Mouse (Mus musculus) Patski (cell line): ENCODE data around the gene Gm609. TPM values are rescaled to one million over a fixed set of nuclear protein-coding genes. Genes with fewer than 3 reads are reported as not detected.

Experiments
- ATAC-seq: fragments of 100-300 bp; one replicate; pipeline ENCODE4 v1.8.0; 2021
- CTCF ChIA-PET: fragments of 350-600 bp; sonication (Branson Sonifier 250); formaldehyde crosslinking; loops from one replicate; lab custom pipeline; 2022; ENCODE audit warnings: inconsistent platforms; lab: Charles Lee
- POLR2A ChIA-PET: fragments of 350-600 bp; sonication (Branson Sonifier 250); formaldehyde crosslinking; loops from one replicate; lab custom pipeline; 2022; ENCODE audit warnings: antibody characterized with exemption, inconsistent platforms; lab: Charles Lee
- DNase-seq: peaks from one replicate; pipeline ENCODE4 v3.0.0-alpha.2; 2011; ENCODE audit warnings: low read depth, low spot score
- H3K27me3 ChIP-seq: fragments of 371-371 bp; one replicate; pipeline ENCODE4 v1.5.1; 2021
- CTCF ChIP-seq: fragments of 100-300 bp; IDR thresholded peaks from one replicate; pipeline ENCODE4 v1.5.1; 2021
- in situ Hi-C: fragments of 300-500 bp; cut with MboI; formaldehyde crosslinking; loops from 3 replicates; pipeline ENCODE4 v1.11.1; 2018; ENCODE audit warnings: low pct_unique_long_range_greater_than_20kb, mixed read lengths
- polyA plus RNA-seq: library from polyadenylated mRNA; unstranded; gene quantifications from one replicate; pipeline ENCODE4 v1.2.3, GENCODE M21; 2021

Gm609 gene
- polyA plus RNA-seq, 1 experiment from 2014 or later: not detected

DNA sequence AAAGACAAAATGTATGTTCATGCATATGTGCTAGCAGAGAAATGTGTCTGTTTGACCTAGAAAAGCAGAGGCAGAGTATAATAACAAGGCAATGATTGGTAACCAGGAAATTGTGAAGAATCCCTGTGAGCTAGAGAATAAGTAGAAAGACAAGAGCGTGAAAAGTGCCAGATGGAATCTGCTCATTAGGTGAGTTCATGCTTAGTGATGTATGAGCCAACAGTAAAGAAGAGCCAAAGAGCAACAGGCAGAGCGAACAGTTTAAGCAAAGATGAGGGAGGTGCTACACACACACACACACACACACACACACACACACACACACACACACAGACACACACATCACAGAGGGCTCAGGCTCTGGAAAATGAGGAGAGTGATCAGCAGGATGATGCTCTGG is 95.3 kb downstream of the Gm609 start:
- no peaks in the 10 kb centered on the region for H3K27me3 ChIP-seq
- no peak for TF ChIP-seq CTCF
- POLR2A ChIA-PET: no interaction called here
- no peak for ATAC-seq
- in situ Hi-C loops: no loop called here
- no peak for DNase-seq
- CTCF ChIA-PET: no interaction called here

DNA sequence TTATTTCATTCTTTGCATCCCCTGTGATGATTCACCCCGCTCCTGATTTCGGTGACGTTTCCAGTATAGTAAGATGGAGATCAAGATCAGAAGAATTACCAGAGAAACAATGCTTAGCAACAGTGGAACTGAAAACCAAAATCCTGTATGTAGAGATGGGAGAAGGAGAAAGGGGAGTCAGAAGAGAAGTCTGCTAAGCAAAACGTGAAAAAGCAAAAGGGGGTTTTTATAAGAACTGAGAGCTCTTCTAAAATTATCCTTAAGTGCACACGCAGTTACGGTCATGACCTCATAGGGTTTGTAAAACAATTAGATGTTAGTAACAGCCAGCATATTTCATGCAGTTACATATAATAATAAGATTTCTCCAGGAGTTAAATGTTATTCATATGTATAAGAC is 100.5 kb downstream of the Gm609 start:
- ATAC-seq (no peak), DNase-seq (no peak)
- ChIA-PET POLR2A (no interaction called here), CTCF (interaction anchor here (0.8 to 1.0 kb wide), 2 partner anchors 17 to 52 kb away, joined by 3 read pairs; no protein-coding TSS in a partner anchor)
- no peak for TF ChIP-seq CTCF
- in situ Hi-C loops: no loop called here
- H3K27me3 ChIP-seq: no peaks in the 10 kb centered on the region

DNA sequence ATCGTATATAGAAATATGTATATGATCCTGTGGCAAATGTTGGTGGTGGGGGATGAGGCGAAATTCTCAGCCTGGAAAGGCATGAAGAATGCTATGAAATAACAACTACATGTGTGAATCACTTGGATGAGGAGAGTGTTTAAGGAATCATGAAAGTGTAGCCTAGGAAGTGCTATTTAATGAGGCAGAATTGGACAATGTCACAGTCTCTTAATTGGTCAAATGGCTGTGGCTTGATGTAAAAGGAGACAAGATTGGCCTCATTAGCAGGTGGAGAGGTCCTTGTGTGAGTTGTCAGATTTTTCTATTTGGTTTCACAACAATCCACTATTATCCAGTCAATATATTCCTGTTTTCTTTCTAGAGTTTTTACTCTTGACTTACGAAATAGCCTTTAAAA is 101.1 kb downstream of the Gm609 start:
- ChIA-PET CTCF (interaction anchor here (0.8 to 1.0 kb wide), 2 partner anchors 18 to 51 kb away, joined by 3 read pairs; no protein-coding TSS in a partner anchor), POLR2A (no interaction called here)
- H3K27me3 ChIP-seq: no peaks in the 10 kb centered on the region
- no peak for TF ChIP-seq CTCF
- no peak for DNase-seq
- in situ Hi-C loops: no loop called here
- ATAC-seq: no peak

DNA sequence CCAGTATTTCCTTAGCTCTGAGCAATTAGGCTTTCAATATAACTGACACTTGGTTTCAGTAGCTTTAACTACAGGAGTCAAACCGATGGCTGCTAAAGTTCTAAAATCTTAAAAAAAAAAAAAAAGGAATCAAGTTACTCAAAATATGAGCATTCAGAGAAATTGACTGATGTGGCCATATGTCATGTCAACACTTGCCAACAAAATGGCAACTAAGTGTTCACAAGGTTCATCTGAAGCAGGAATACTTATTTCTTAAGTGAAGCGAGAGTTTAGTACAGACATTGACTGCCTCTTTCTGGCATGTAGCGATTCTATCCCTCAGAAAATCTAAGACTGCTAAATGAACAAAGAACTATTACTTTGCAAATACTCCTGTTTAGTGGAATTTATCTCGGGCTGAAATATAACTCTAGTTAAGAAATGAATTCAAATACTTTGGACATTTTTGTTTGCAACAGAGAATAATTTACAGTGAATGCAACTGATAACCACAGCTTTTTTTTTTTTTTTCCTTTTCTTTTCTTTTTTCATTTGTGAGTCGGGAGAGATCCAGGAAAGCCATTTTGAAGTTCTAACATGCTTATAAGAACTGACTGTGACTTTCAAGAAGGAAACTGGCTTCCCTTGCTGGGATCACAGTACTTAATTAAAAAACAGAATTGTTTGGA is 102.3 kb downstream of the Gm609 start:
- in situ Hi-C loops: no loop called here
- DNase-seq (no peak), ATAC-seq (no peak)
- TF ChIP-seq CTCF: no peak
- POLR2A ChIA-PET: no interaction called here
- CTCF ChIA-PET: no interaction called here
- H3K27me3 ChIP-seq: no peaks in the 10 kb centered on the region

DNA sequence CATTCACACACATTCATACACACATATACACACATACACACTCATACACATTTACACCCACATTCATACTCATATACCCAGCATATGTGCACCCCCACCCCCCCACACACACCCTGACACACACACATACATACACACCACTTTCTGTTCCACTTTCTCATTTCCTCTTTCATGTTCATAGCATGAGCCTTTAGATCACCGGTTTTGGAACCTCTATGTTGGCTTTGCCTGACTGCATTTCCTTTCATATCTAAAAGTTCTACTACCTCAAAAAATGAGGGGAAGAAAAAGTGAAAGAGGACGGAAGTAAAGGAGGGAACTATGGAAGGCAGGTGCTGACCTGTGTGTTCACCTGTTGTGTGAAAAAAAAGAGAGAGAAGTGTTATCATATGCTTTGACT is 102.9 kb downstream of the Gm609 start:
- ATAC-seq (no peak), DNase-seq (no peak)
- POLR2A ChIA-PET: no interaction called here
- no peak for TF ChIP-seq CTCF
- CTCF ChIA-PET: no interaction called here
- no peaks in the 10 kb centered on the region for H3K27me3 ChIP-seq
- in situ Hi-C loops: no loop called here

- no peak for TF ChIP-seq CTCF
- DNase-seq: no peak
- no peak for ATAC-seq
- no peaks in the 10 kb centered on the region for H3K27me3 ChIP-seq
- CTCF ChIA-PET: no interaction called here
- POLR2A ChIA-PET: no interaction called here
- in situ Hi-C loops: no loop called here
These were observed 103.7 kb downstream of the Gm609 start for GRCm38 (mm10) chr16:45389041-45389440.

DNA sequence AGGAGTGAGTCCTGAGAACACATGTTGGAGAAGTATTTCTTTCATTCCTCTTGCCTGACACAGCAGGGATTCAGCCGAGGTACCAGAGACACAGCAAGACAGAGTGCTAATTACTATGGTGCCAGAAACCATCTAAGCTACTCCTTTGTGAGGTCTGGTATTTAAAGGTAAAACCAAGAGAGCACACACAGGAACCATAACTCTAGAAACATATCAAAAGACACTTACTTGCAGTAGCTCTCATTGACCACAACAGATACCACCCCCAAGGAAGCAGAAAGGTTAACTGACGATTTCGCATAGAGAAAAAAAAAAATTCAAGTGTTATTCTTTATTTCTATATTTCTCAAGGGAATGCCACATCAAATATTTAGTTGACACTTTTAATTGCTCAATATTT is 111.0 kb downstream of the Gm609 start:
- CTCF ChIA-PET: no interaction called here
- POLR2A ChIA-PET: no interaction called here
- H3K27me3 ChIP-seq: no peaks in the 10 kb centered on the region

DNA sequence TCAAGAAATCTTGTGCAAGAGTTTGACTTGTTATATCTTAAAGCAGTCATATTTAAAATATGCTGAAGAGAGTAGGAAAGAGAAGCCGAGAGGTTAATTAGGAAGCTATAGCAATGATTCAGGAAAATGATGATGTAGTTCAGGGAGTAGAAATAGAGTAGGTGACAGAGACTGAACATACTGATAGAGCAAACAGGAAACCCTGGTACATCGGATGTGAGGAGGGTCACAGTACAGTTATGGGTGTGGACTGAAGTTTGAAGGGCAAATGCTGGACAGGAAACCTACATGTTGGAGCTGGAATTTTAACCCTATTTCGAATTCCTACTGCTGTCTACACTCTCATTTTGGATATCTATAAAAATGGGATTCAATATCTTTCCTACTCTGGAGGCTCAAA is 113.8 kb downstream of the Gm609 start:
- ChIA-PET CTCF (interaction anchor here (1.4 kb wide), 1 partner anchor 14 kb away, joined by 3 read pairs; no protein-coding TSS in a partner anchor), POLR2A (no interaction called here)
- no peaks in the 10 kb centered on the region for H3K27me3 ChIP-seq
- in situ Hi-C loops: no loop called here
- ATAC-seq: no peak
- DNase-seq: no peak
- TF ChIP-seq CTCF: no peak

More for the DNA sequence above, 111.0 kb downstream of the Gm609 start:
- no peak for TF ChIP-seq CTCF
- ATAC-seq (no peak), DNase-seq (no peak)
- in situ Hi-C loops: no loop called here

DNA sequence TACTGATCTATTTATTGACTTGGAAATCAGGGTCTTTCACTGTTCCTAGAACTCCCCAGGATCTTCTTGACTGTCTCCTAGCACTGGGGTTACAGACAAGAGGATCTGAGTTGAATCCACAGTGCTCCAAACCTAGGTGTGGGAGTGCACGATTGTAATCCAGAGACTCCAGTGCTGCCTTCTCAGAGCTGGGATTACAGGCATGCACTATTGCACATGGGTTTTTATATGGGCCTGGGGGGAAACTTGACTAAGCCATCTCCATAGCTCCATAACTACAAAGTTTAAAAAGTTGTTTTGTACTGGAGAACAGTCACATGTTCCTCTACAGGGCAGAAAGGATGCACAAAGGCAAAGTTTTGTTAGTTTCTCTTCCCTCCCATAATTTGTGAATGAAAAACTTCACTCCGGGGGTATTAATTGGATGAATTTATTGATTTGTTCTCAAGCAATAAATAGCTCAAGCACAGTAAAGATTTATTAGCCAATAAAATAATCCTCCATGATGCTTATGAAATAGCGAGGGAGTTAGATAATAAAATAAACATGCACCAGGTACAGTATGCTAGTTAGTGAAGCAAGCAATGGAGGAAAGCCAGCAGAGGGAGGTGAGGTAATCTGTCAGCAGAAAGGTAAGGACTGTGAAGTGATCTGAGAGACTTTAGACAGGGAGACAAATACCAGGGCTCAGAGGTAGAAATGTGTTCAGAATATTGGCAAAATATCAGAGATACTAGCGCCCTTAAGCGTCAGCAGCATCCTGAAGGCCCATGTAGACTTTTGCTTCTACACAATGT is 114.4 kb downstream of the Gm609 start:
- in situ Hi-C loops: no loop called here
- ChIA-PET CTCF (interaction anchor here (1.4 kb wide), 1 partner anchor 15 kb away, joined by 3 read pairs; no protein-coding TSS in a partner anchor), POLR2A (no interaction called here)
- TF ChIP-seq CTCF: no peak
- DNase-seq (no peak), ATAC-seq (no peak)
- no peaks in the 10 kb centered on the region for H3K27me3 ChIP-seq

DNA sequence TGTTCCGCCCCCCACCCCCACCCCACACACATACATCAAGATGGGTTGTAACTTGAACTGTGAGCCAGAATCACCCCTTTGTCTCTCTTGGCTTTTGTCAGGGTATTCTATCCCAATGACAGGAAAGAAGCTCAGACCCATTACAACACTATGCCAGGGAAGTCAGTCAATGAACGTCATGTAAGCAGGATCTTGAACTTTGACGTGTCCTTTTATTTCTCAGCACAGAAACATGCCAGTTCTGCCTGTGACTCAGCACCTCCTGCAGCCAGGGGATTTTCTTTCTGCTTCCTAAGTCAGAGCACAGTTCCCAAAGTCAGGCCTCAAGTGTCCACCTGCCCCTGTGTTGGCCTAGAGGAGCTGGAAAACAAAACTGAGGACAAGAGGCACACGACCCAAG is 115.4 kb downstream of the Gm609 start:
- DNase-seq: no peak
- CTCF ChIA-PET: no interaction called here
- POLR2A ChIA-PET: no interaction called here
- H3K27me3 ChIP-seq: no peaks in the 10 kb centered on the region
- no peak for ATAC-seq
- in situ Hi-C loops: no loop called here
- TF ChIP-seq CTCF: no peak

GRCm38 (mm10) chr16:45376812-45377211 is 116.0 kb downstream of the Gm609 start:
- no peaks in the 10 kb centered on the region for H3K27me3 ChIP-seq
- no peak for DNase-seq
- in situ Hi-C loops: no loop called here
- CTCF ChIA-PET: no interaction called here
- ATAC-seq: no peak
- no peak for TF ChIP-seq CTCF
- POLR2A ChIA-PET: interaction anchor here (0.6 kb wide), 1 partner anchor 646 kb away, joined by 4 read pairs; no protein-coding TSS in a partner anchor
